In the genomic region with DNA sequence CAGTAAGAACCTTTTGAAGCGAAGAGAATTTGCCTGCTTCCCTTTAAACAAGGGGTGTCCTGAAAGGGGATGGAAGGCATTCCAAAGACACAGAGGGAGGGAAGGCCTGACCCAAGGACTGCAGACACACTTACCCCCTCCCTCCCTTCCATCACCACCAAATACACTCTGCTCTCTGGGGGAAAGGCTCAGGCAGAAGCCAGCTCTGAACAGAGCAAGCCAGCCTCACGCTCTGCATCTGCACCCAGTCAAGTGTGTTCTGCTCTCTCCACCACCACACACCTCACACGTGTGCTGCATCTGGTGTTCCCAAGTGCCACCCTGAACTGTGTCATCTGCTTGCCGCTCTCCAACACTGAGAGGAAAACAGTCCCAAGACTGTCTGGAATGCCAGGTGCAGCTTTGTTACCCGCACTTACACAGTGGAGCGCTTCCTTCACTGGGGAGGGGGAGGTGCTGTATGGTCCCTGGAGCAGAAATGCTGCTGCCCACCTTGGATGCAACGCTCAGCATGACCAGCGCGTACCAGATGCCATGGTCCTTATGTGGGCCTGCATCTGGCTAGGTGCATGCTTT, we compare ENCODE assay signal across 14 mouse cellular contexts. TPM values are rescaled to one million over a fixed set of nuclear protein-coding genes. Genes with fewer than 3 reads are reported as not detected.
DNase-seq lines count a peak whose midpoint lies in the region; ATAC-seq lines count a peak whose summit lies in the region.
"Had no signal": no experiment of that assay in that cellular context is flagged by ENCODE, and none has a peak within 500 bp of the region (broad histone marks: within the 10 kb centered on the region; RNA-seq: fewer than 3 reads in every experiment).

No protein-coding gene starts in this region.

- ATAC-seq in neural tube, embryonic 11.5 days (ENCODE audit: insufficient read depth, low FRiP score, low TSS enrichment) = no peak

- no peak overlapping the region for H3K4me3 ChIP-seq in heart, embryonic 10.5 days
- H3K4me3 ChIP-seq in neural tube, embryonic 11.5 days (ENCODE audit: low read depth, low read length) = no peak overlapping the region
- no peak overlapping the region for H3K4me3 ChIP-seq in limb, embryonic 10.5 days
- H3K4me3 ChIP-seq: myocyte had no signal

- DNase-seq in heart, embryonic 10.5 days (ENCODE audit: low spot score) = no peak
- DNase-seq in heart, adult 8-10 months (ENCODE audit: low spot score) = no peak
- no peak for DNase-seq in neural tube, embryonic 11.5 days (ENCODE audit: low spot score)
- no peak for DNase-seq in neural tube, embryonic 10.5 days (ENCODE audit: extremely low spot score, low spot score)
- DNase-seq in limb, embryonic 10.5 days (ENCODE audit: low spot score) = no peak
- DNase-seq in thymus, postnatal 36 days = peak; percentile 63 to 74
- no peak for DNase-seq in testis, postnatal 10 days (ENCODE audit: low spot score)
- DNase-seq in layer of hippocampus, postnatal 10 days (ENCODE audit: low spot score in 2 of 2) = no peak
- DNase-seq: cerebellum, adult 8-10 months; kidney, adult 9 months; liver; right cerebral cortex, adult 18-20 months had no signal

- no peaks in the 10 kb centered on the region for H3K27me3 ChIP-seq in heart, embryonic 10.5 days (ENCODE audit: insufficient read depth, poor library complexity, severe bottlenecking)
- no peaks in the 10 kb centered on the region for H3K27me3 ChIP-seq in neural tube, embryonic 11.5 days (ENCODE audit: control insufficient read depth, insufficient read depth, low read length)
- H3K27me3 ChIP-seq in limb, embryonic 10.5 days (ENCODE audit: low read depth, poor library complexity, severe bottlenecking) = no peaks in the 10 kb centered on the region

- H3K27ac ChIP-seq in heart, embryonic 10.5 days = peak overlapping the region; percentile 1; the same call in 1 of the 2 replicates
- peak overlapping the region; percentile 20; the same call in 1 of the 2 replicates for H3K27ac ChIP-seq in neural tube, embryonic 11.5 days (ENCODE audit: low read depth, low read length)
- H3K27ac ChIP-seq in limb, embryonic 10.5 days = peak overlapping the region; percentile 66

- no peaks in the 10 kb centered on the region for H3K9me3 ChIP-seq in heart, embryonic 10.5 days
- no peaks in the 10 kb centered on the region for H3K9me3 ChIP-seq in neural tube, embryonic 11.5 days (ENCODE audit: control insufficient read depth, low read length)
- H3K9me3 ChIP-seq in limb, embryonic 10.5 days (replicated peaks) = no peaks in the 10 kb centered on the region

- H3K36me3 ChIP-seq in heart, embryonic 10.5 days = peaks cover 23% of the 10 kb centered on the region
- H3K36me3 ChIP-seq in neural tube, embryonic 11.5 days (ENCODE audit: control insufficient read depth, insufficient read depth, low read length) = peaks cover 5% of the 10 kb centered on the region
- peaks cover 73% of the 10 kb centered on the region for H3K36me3 ChIP-seq in limb, embryonic 10.5 days

- WGBS in heart, embryonic 10.5 days = 76% methylated on average over 9 of the region's 9 CpGs
- WGBS in neural tube, embryonic 11.5 days = 70% methylated on average over 9 of the region's 9 CpGs
- WGBS in limb, embryonic 10.5 days = 83% methylated on average over 9 of the region's 9 CpGs

- no peak overlapping the region for H3K4me2 ChIP-seq in neural tube, embryonic 11.5 days (ENCODE audit: low read depth)

- H3K4me1 ChIP-seq in heart, embryonic 10.5 days = peaks cover 67% of the 10 kb centered on the region
- H3K4me1 ChIP-seq in neural tube, embryonic 11.5 days (ENCODE audit: control insufficient read depth, insufficient read depth, low read length) = peaks cover 29% of the 10 kb centered on the region
- H3K4me1 ChIP-seq in limb, embryonic 10.5 days = peaks cover 36% of the 10 kb centered on the region

- H3K9ac ChIP-seq in neural tube, embryonic 11.5 days (ENCODE audit: low read length) = no peak overlapping the region

RNA-seq across cellular contexts. Expression of a gene that starts 53.9 kb away (rescaled TPM):
- polyA plus RNA-seq in heart, embryonic 10.5 days (2016; fragmentation: Nextera tagmentation; extraction: Ambion mirVana) = 10.0 and 19.0 TPM in 2 replicates
- 100 to 1,000 TPM; 204 to 264 (median 228) TPM for total RNA-seq in heart, adult 8-10 months (2022)
- polyA plus RNA-seq in neural tube, embryonic 11.5 days (2014; fragmentation: Nextera tagmentation; extraction: Ambion mirVana) = 0.46 and 0.76 TPM in 2 replicates
- 0.14 and 0.48 TPM in 2 replicates for polyA plus RNA-seq in limb, embryonic 10.5 days (2016; fragmentation: Nextera tagmentation; extraction: Ambion mirVana)
- 10 to 100 TPM; 41.3 to 42.2 TPM for total RNA-seq in layer of hippocampus, postnatal 10 days (2021)
- total RNA-seq: hematopoietic stem cell, adult 5-6 weeks had no signal

Comparison
In these comparisons a context has a peak if more than half of its experiments do, and no peak if none do; other contexts are left out.
1. DNase-seq: peak in thymus, postnatal 36 days (2 of 2); none in heart, embryonic 10.5 days (single experiment), heart, adult 8-10 months (single experiment), neural tube, embryonic 11.5 days (single experiment), neural tube, embryonic 10.5 days (single experiment), limb, embryonic 10.5 days (single experiment), testis, postnatal 10 days (single experiment) and layer of hippocampus, postnatal 10 days (0 of 2).
2. H3K27ac ChIP-seq: peak in every context shown above with its lines; median percentile 66 in limb, embryonic 10.5 days; 20 in neural tube, embryonic 11.5 days; 1 in heart, embryonic 10.5 days.